Mouse (Mus musculus): Measurements from ENCODE around the gene Pygm. TPM values are rescaled to one million over a fixed set of nuclear protein-coding genes. Genes with fewer than 3 reads are reported as not detected.

Pygm gene
- polyA plus RNA-seq, 1 experiment from 2014 or later, result 0.59 TPM

Other genes with a start within 250 kb of the Pygm start
- gene Batf2, start 243.4 kb upstream of the Pygm start, polyA plus RNA-seq (2018), result 5.7 to 15.6 TPM (median 5.9 TPM) in 3 replicates
- gene Arl2, start 242.9 kb upstream of the Pygm start, polyA plus RNA-seq (2018), result 24.6 to 32.9 TPM (median 27.4 TPM) in 3 replicates
- gene Majin, start 200.0 kb upstream of the Pygm start, polyA plus RNA-seq (2018), result 0.11 TPM in 1 of 3 replicates, not detected in the others
- not detected in 3 replicates for gene Gpha2, start 158.0 kb upstream of the Pygm start, polyA plus RNA-seq (2018)
- gene Ppp2r5b, start 148.5 kb upstream of the Pygm start, polyA plus RNA-seq (2018), result 11.2 to 16.0 TPM (median 14.6 TPM) in 3 replicates
- gene Atg2a, start 142.7 kb upstream of the Pygm start, polyA plus RNA-seq (2018), result 8.9 to 17.0 TPM (median 9.9 TPM) in 3 replicates
- gene Ehd1, start 107.7 kb upstream of the Pygm start, polyA plus RNA-seq (2018), result 42.9 to 146 TPM (median 81.6 TPM) in 3 replicates
- 1.3 to 3.5 TPM (median 2.8 TPM) in 3 replicates for gene Cdc42bpg, start 77.9 kb upstream of the Pygm start, polyA plus RNA-seq (2018)
- gene Men1, start 49.4 kb upstream of the Pygm start, polyA plus RNA-seq (2018), result 16.4 to 22.0 TPM (median 21.4 TPM) in 3 replicates
- gene Map4k2, start 43.3 kb upstream of the Pygm start, polyA plus RNA-seq (2018), result 6.8 to 15.8 TPM (median 8.5 TPM) in 3 replicates
- 95.2 to 156 TPM (median 120 TPM) in 3 replicates for gene Sf1, start 20.7 kb upstream of the Pygm start, polyA plus RNA-seq (2018)
- gene Rasgrp2, start 14.9 kb downstream of the Pygm start, polyA plus RNA-seq (2018), result 5.2 to 12.2 TPM (median 11.4 TPM) in 3 replicates
- gene Nrxn2, start 34.3 kb downstream of the Pygm start, polyA plus RNA-seq (2018), result not detected in 3 replicates
- not detected in 3 replicates for gene Slc22a12, start 158.6 kb downstream of the Pygm start, polyA plus RNA-seq (2018)

Data from macrophage (primary cell).